Mouse (Mus musculus) hindbrain, embryonic 16.5 days (tissue): ENCODE measurements around the gene Parl. TPM values are rescaled to one million over a fixed set of nuclear protein-coding genes. Genes with fewer than 3 reads are reported as not detected.

Experiments
- ATAC-seq: fragments of 200-750 bp; cut with Nextera tagmentation; 2 replicates; pipeline ENCODE4 v1.8.0; 2017; ENCODE audit warnings: moderate TSS enrichment, moderate library complexity
- H3K27ac ChIP-seq: fragments of 300-500 bp; sonication (generic); 2 replicates; pipeline ENCODE4 v1.5.1; 2014; ENCODE audit warnings: low read depth, mild to moderate bottlenecking, control low read depth, low read length, moderate library complexity
- H3K27me3 ChIP-seq: fragments of 300-500 bp; sonication (generic); replicated peaks from 2 replicates; pipeline ENCODE4 v1.6.1; 2014; ENCODE audit warnings: low read length; ENCODE audit not compliant: control insufficient read depth, insufficient read depth
- H3K36me3 ChIP-seq: fragments of 300-500 bp; sonication (generic); 2 replicates; pipeline ENCODE4 v1.6.1; 2014; ENCODE audit warnings: mild to moderate bottlenecking, low read length, moderate library complexity, mixed read lengths; ENCODE audit not compliant: control insufficient read depth, insufficient read depth
- H3K4me1 ChIP-seq: fragments of 300-500 bp; sonication (generic); 2 replicates; pipeline ENCODE4 v1.6.1; 2014; ENCODE audit warnings: low read depth, low read length; ENCODE audit not compliant: control insufficient read depth, insufficient read depth
- H3K4me2 ChIP-seq: fragments of 300-500 bp; sonication (generic); 2 replicates; pipeline ENCODE4 v1.6.1; 2014; ENCODE audit warnings: mild to moderate bottlenecking, low read length, control low read depth, moderate library complexity
- H3K4me3 ChIP-seq: fragments of 300-500 bp; sonication (generic); 2 replicates; pipeline ENCODE4 v1.5.1; 2014; ENCODE audit warnings: mild to moderate bottlenecking, low read length, control low read depth, moderate library complexity
- H3K9ac ChIP-seq: fragments of 300-500 bp; sonication (generic); 2 replicates; pipeline ENCODE4 v1.6.1; 2014; ENCODE audit warnings: low read depth, mild to moderate bottlenecking, control low read depth, low read length, moderate library complexity
- H3K9me3 ChIP-seq: fragments of 300-500 bp; sonication (generic); 2 replicates; pipeline ENCODE4 v1.6.1; 2014; ENCODE audit warnings: mild to moderate bottlenecking, low read length, moderate library complexity; ENCODE audit not compliant: control insufficient read depth
- WGBS: fragments of 180-500 bp; shearing (Covaris S2); extraction: QIAGEN DNeasy Blood & Tissue Kit; methylation state at CpG from one replicate; pipeline ENCODE4 v1.1.7; 2014; 5-methylcytosine and 5-hydroxymethylcytosine counted together
- polyA plus RNA-seq: library from polyadenylated mRNA; unstranded; fragments of >200 nt; fragmentation: Nextera tagmentation; extraction: Ambion mirVana; gene quantifications from 2 replicates; pipeline ENCODE4 v1.2.1, GENCODE M21; 2015

The Parl gene
- polyA plus RNA-seq, 1 experiment from 2014 or later, result 75.2 TPM

GRCm38 (mm10) chr16:20248442-20249174, 53.6 kb downstream of the Parl start:
- H3K4me2 ChIP-seq, result no peak overlapping the region
- no peaks in the 10 kb centered on the region for H3K9me3 ChIP-seq
- H3K36me3 ChIP-seq, result no peaks in the 10 kb centered on the region
- H3K9ac ChIP-seq, result no peak overlapping the region
- 87% methylated on average over 9 of the region's 9 CpGs for WGBS
- no peaks in the 10 kb centered on the region for H3K27me3 ChIP-seq
- no peak overlapping the region for H3K27ac ChIP-seq
- no peak for ATAC-seq
- H3K4me1 ChIP-seq, result no peaks in the 10 kb centered on the region
- H3K4me3 ChIP-seq, result no peak overlapping the region

GRCm38 (mm10) chr16:20247103-20247502, 55.1 kb downstream of the Parl start:
- no peak overlapping the region for H3K9ac ChIP-seq
- no peaks in the 10 kb centered on the region for H3K36me3 ChIP-seq
- H3K9me3 ChIP-seq, result no peaks in the 10 kb centered on the region
- no peak for ATAC-seq
- H3K27me3 ChIP-seq, result no peaks in the 10 kb centered on the region
- H3K27ac ChIP-seq, result no peak overlapping the region
- no peak overlapping the region for H3K4me3 ChIP-seq
- no peaks in the 10 kb centered on the region for H3K4me1 ChIP-seq
- H3K4me2 ChIP-seq, result no peak overlapping the region

- under 1% methylated on average over 78 of the region's 90 CpGs for WGBS
- Histone ChIP-seq H3K4me1 (no peaks in the 10 kb centered on the region; the same call in 1 of the 2 replicates), H3K27me3 (no peaks in the 10 kb centered on the region), H3K27ac (peak within 1 kb of the TSS; percentile 84), H3K9ac (peak within 1 kb of the TSS; percentile 79), H3K4me3 (peak within 1 kb of the TSS; percentile 66), H3K36me3 (no peaks in the 10 kb centered on the region), H3K9me3 (no peaks in the 10 kb centered on the region), H3K4me2 (peak within 1 kb of the TSS; percentile 74)
- peak; percentile 91 for ATAC-seq
Measured at GRCm38 (mm10) chr16:20240468-20241414, 61.4 kb downstream of the Parl start, which contains the start of gene Map6d1. Gene Map6d1 (minus strand): TSS chr16:20241358.

- Histone ChIP-seq H3K27ac (no peak overlapping the region), H3K4me2 (no peak overlapping the region), H3K9me3 (no peaks in the 10 kb centered on the region), H3K36me3 (no peaks in the 10 kb centered on the region), H3K9ac (no peak overlapping the region), H3K27me3 (no peaks in the 10 kb centered on the region), H3K4me1 (no peaks in the 10 kb centered on the region; the same call in 1 of the 2 replicates), H3K4me3 (no peak overlapping the region)
- ATAC-seq, result no peak
- WGBS, result 92% methylated on average over 4 of the region's 4 CpGs
Measured at GRCm38 (mm10) chr16:20238646-20239045, 63.5 kb downstream of the Parl start.

- Histone ChIP-seq H3K9ac (no peak overlapping the region), H3K27ac (peak overlapping the region; percentile 36; the same call in 1 of the 2 replicates), H3K27me3 (no peaks in the 10 kb centered on the region), H3K4me2 (no peak overlapping the region), H3K36me3 (0 out of 2 replicates have a peak, but pooled peaks cover 3% of the 10 kb centered on the region), H3K4me3 (no peak overlapping the region), H3K9me3 (no peaks in the 10 kb centered on the region), H3K4me1 (no peaks in the 10 kb centered on the region; the same call in 1 of the 2 replicates)
- 38% methylated on average over 4 of the region's 4 CpGs for WGBS
- peak; percentile 35 for ATAC-seq
Measured at GRCm38 (mm10) chr16:20237426-20237825, 64.8 kb downstream of the Parl start.

- no peak for ATAC-seq
- H3K36me3 ChIP-seq, result peaks cover 12% of the 10 kb centered on the region
- H3K27ac ChIP-seq, result no peak overlapping the region
- 60% methylated on average over 4 of the region's 4 CpGs for WGBS
- no peaks in the 10 kb centered on the region for H3K9me3 ChIP-seq
- no peak overlapping the region for H3K9ac ChIP-seq
- H3K27me3 ChIP-seq, result no peaks in the 10 kb centered on the region
- no peaks in the 10 kb centered on the region for H3K4me1 ChIP-seq
- H3K4me3 ChIP-seq, result no peak overlapping the region
- H3K4me2 ChIP-seq, result no peak overlapping the region
Measured at GRCm38 (mm10) chr16:20234406-20234805, 67.8 kb downstream of the Parl start.

Other genes starting within 250 kb of the Parl start
- gene Klhl24, start 204.8 kb downstream of the Parl start, polyA plus RNA-seq, result 35.8 and 39.5 TPM in 2 replicates
- gene Yeats2, start 161.3 kb downstream of the Parl start, polyA plus RNA-seq, result 16.5 and 20.6 TPM in 2 replicates
- gene Map6d1, start 61.0 kb downstream of the Parl start, polyA plus RNA-seq, result 7.0 and 7.4 TPM in 2 replicates
- not detected in 2 replicates for gene Cyp2ab1, start 23.0 kb upstream of the Parl start, polyA plus RNA-seq
- 123 and 150 TPM in 2 replicates for gene Abcc5, start 124.0 kb upstream of the Parl start, polyA plus RNA-seq
- 97.3 and 104 TPM in 2 replicates for gene Eif2b5, start 196.4 kb upstream of the Parl start, polyA plus RNA-seq
- gene Dvl3, start 214.6 kb upstream of the Parl start, polyA plus RNA-seq, result 28.5 and 40.4 TPM in 2 replicates
- gene Ap2m1, start 233.1 kb upstream of the Parl start, polyA plus RNA-seq, result 1,253 and 1,320 TPM in 2 replicates
- gene Abcf3, start 246.2 kb upstream of the Parl start, polyA plus RNA-seq, result 81.0 and 90.7 TPM in 2 replicates